Mouse (Mus musculus): ENCODE measurements around the gene Zfp319. TPM values are rescaled to one million over a fixed set of nuclear protein-coding genes. Genes with fewer than 3 reads are reported as not detected.

Zfp319 gene
- total RNA-seq, 2 experiments from 2014 or later, result 18.1 to 19.4 TPM

GRCm38 (mm10) chr8:95352151-95352870 lies 20.6 kb upstream of the Zfp319 start, which contains the start of gene Mmp15:
Gene Mmp15, plus strand, starts transcription at chr8:95352268.
- DNase-seq (ENCODE audit: low spot score in 2 of 2), result peak; percentile 68 to 81

GRCm38 (mm10) chr8:95351461-95351860 lies 19.7 kb upstream of the Zfp319 start:
- no peak for DNase-seq (ENCODE audit: low spot score in 2 of 2)

GRCm38 (mm10) chr8:95348811-95349630 lies 17.3 kb upstream of the Zfp319 start:
- DNase-seq (ENCODE audit: low spot score in 2 of 2), result peak; percentile 73 to 79

- no peak for DNase-seq (ENCODE audit: low spot score in 2 of 2)
These were observed 16.6 kb upstream of the Zfp319 start for GRCm38 (mm10) chr8:95348356-95348755.

GRCm38 (mm10) chr8:95346643-95347545 lies 15.1 kb upstream of the Zfp319 start:
- DNase-seq (ENCODE audit: low spot score in 2 of 2), result peak; percentile 90 to 92

- no peak for DNase-seq (ENCODE audit: low spot score in 2 of 2)
These were observed 12.9 kb upstream of the Zfp319 start for GRCm38 (mm10) chr8:95344668-95345067.

- DNase-seq (ENCODE audit: low spot score in 2 of 2), result no peak
These were observed 10.0 kb upstream of the Zfp319 start for GRCm38 (mm10) chr8:95341721-95342120.

- DNase-seq (ENCODE audit: low spot score in 2 of 2), result no peak
These were observed 4.6 kb upstream of the Zfp319 start for GRCm38 (mm10) chr8:95336363-95336762.

- no peak for DNase-seq (ENCODE audit: low spot score in 2 of 2)
These were observed 4.0 kb upstream of the Zfp319 start for GRCm38 (mm10) chr8:95335706-95336105.

- no peak for DNase-seq (ENCODE audit: low spot score in 2 of 2)
These were observed 868 bp upstream of the Zfp319 start for GRCm38 (mm10) chr8:95332437-95333199.

GRCm38 (mm10) chr8:95331156-95331719 lies 512 bp downstream of the Zfp319 start:
- DNase-seq (ENCODE audit: low spot score in 2 of 2), result no peak

GRCm38 (mm10) chr8:95330367-95330766 lies 1.4 kb downstream of the Zfp319 start:
- no peak for DNase-seq (ENCODE audit: low spot score in 2 of 2)

- no peak for DNase-seq (ENCODE audit: low spot score in 2 of 2)
These were observed 3.8 kb downstream of the Zfp319 start for GRCm38 (mm10) chr8:95327866-95328465.

GRCm38 (mm10) chr8:95326822-95327221 lies 4.9 kb downstream of the Zfp319 start:
- DNase-seq (ENCODE audit: low spot score in 2 of 2), result no peak

GRCm38 (mm10) chr8:95324646-95325045 lies 7.1 kb downstream of the Zfp319 start:
- no peak for DNase-seq (ENCODE audit: low spot score in 2 of 2)

- DNase-seq (ENCODE audit: low spot score in 2 of 2), result no peak
These were observed 8.5 kb downstream of the Zfp319 start for GRCm38 (mm10) chr8:95323201-95323600.

GRCm38 (mm10) chr8:95320224-95321139 lies 11.3 kb downstream of the Zfp319 start:
- DNase-seq (ENCODE audit: low spot score in 2 of 2), result peak in 1 of 2 experiments; percentile 44

- no peak for DNase-seq (ENCODE audit: low spot score in 2 of 2)
These were observed 16.4 kb downstream of the Zfp319 start for GRCm38 (mm10) chr8:95315350-95315749.

- DNase-seq (ENCODE audit: low spot score in 2 of 2), result no peak
These were observed 17.0 kb downstream of the Zfp319 start for GRCm38 (mm10) chr8:95314707-95315106.

All from layer of hippocampus, postnatal 10 days (tissue).